Mouse (Mus musculus) ES-E14 (cell line): ENCODE measurements at regions not wholly inside any gene's neighbourhood (a gene's known extent, or its start where the extent isn't known, plus 50 kb on each side); places are given as distances from the start of the nearest gene placed in this dataset.

Experiments
- CHD2 ChIP-seq: IDR thresholded peaks from 2 replicates; pipeline ENCODE4 v1.6.1; 2014; ENCODE audit warnings: mild to moderate bottlenecking, low read depth, low read length, inconsistent platforms
- HCFC1 ChIP-seq: IDR thresholded peaks from 2 replicates; pipeline ENCODE4 v1.6.1; 2012; ENCODE audit warnings: low read length, inconsistent platforms, borderline replicate concordance; ENCODE audit not compliant: insufficient read depth
- MAFK ChIP-seq: IDR thresholded peaks from 2 replicates; pipeline ENCODE4 v1.6.1; 2014; ENCODE audit warnings: mild to moderate bottlenecking, low read depth, low read length, inconsistent platforms; ENCODE audit not compliant: insufficient read depth
- ZC3H11A ChIP-seq: IDR thresholded peaks from 2 replicates; pipeline ENCODE4 v1.6.1; 2012; ENCODE audit warnings: low read depth, mild to moderate bottlenecking, inconsistent platforms, low read length, borderline replicate concordance
- ZNF384 ChIP-seq: IDR thresholded peaks from 2 replicates; pipeline ENCODE4 v1.6.1; 2012; ENCODE audit warnings: low read depth, low read length, inconsistent platforms

GRCm38 (mm10) chr13:71273485-71273884 is 431.9 kb upstream of the Adamts16 start:
- TF ChIP-seq MAFK, result no peak
- no peak for TF ChIP-seq ZNF384
- TF ChIP-seq ZC3H11A, result no peak
- TF ChIP-seq HCFC1, result no peak
- TF ChIP-seq CHD2, result no peak
